ENCODE assay signal across 11 mouse cellular contexts in genomic region chr1:52763894-52764809, GRCm38 (mm10). TPM values are rescaled to one million over a fixed set of nuclear protein-coding genes. Genes with fewer than 3 reads are reported as not detected.
A peak's percentile ranks its signal among the peaks of the same experiment; 100 is the strongest.
DNase-seq lines count a peak whose midpoint lies in the region; ATAC-seq and TF ChIP-seq lines count a peak whose summit lies in the region.
"Had no signal": no experiment of that assay in that cellular context is flagged by ENCODE, and none has a peak within 500 bp of the region (broad histone marks: within the 10 kb centered on the region; RNA-seq: fewer than 3 reads in every experiment).

No protein-coding gene starts in this region.

- peak; percentile 14 for DNase-seq in adrenal gland, postnatal 10 days
- no peak for DNase-seq in adrenal gland, adult 18-20 months (ENCODE audit: low spot score in 2 of 2)
- peak; percentile 22 for DNase-seq in thymus, adult 2 months
- no peak for DNase-seq in thymus, postnatal 10 days (ENCODE audit: low spot score in 2 of 2)
- no peak for DNase-seq in left cerebral cortex, postnatal 14 days (ENCODE audit: low spot score in 2 of 2)
- DNase-seq in testis, postnatal 10 days (ENCODE audit: low spot score), result no peak

- H3K27me3 ChIP-seq in thymus, adult 2 months (ENCODE audit: control insufficient read depth, insufficient read depth, low read length), result no peaks in the 10 kb centered on the region
- no peaks in the 10 kb centered on the region for H3K27me3 ChIP-seq in hindbrain, embryonic 12.5 days
- H3K27me3 ChIP-seq: lung, embryonic 15.5 days had no signal

- intact Hi-C loops in left cerebral cortex, postnatal 14 days (cut with DNase I), result no loop called here

- WGBS in thymus, adult 2 months, result 36% methylated on average over 4 of the region's 4 CpGs
- WGBS in hindbrain, embryonic 12.5 days, result 64% methylated on average over 4 of the region's 4 CpGs

- no peak overlapping the region for H3K9ac ChIP-seq in hindbrain, embryonic 12.5 days
- H3K9ac ChIP-seq: lung, embryonic 15.5 days had no signal

- H3K4me1 ChIP-seq in thymus, adult 2 months (replicated peaks; ENCODE audit: control insufficient read depth, insufficient read depth, low read length), result peaks cover 7% of the 10 kb centered on the region
- H3K4me1 ChIP-seq in hindbrain, embryonic 12.5 days, result no peaks in the 10 kb centered on the region
- H3K4me1 ChIP-seq: lung, embryonic 15.5 days had no signal

- TF ChIP-seq POLR2A in thymus, adult 2 months (IDR thresholded peaks at IDR 0.05; ENCODE audit: control insufficient read depth, extremely low read depth, insufficient read depth, low read length, poor library complexity), result no peak

- H3K27ac ChIP-seq in thymus, adult 2 months (ENCODE audit: control insufficient read depth, insufficient read depth, low read length), result no peak overlapping the region
- no peak overlapping the region for H3K27ac ChIP-seq in hindbrain, embryonic 12.5 days
- H3K27ac ChIP-seq: hindbrain, embryonic 10.5 days; lung, embryonic 15.5 days had no signal

- H3K36me3 ChIP-seq in thymus, adult 2 months (ENCODE audit: control insufficient read depth, insufficient read depth, low read length), result no peaks in the 10 kb centered on the region
- no peaks in the 10 kb centered on the region for H3K36me3 ChIP-seq in hindbrain, embryonic 12.5 days
- H3K36me3 ChIP-seq: hindbrain, embryonic 10.5 days; lung, embryonic 15.5 days had no signal

- TF ChIP-seq CTCF in thymus, adult 2 months (IDR thresholded peaks at IDR 0.05; ENCODE audit: borderline replicate concordance, control insufficient read depth, extremely low read depth, insufficient read depth, low read length, poor library complexity), result no peak

- peak; percentile 93 for ATAC-seq in megakaryocyte, adult 5-6 weeks (ENCODE audit: poor library complexity, severe bottlenecking)
- no peak for ATAC-seq in hindbrain, embryonic 12.5 days (ENCODE audit: low FRiP score)

- no peak overlapping the region for H3K4me2 ChIP-seq in hindbrain, embryonic 12.5 days (replicated peaks)
- H3K4me2 ChIP-seq: lung, embryonic 15.5 days had no signal

- peak overlapping the region; percentile 42 for H3K4me3 ChIP-seq in thymus, adult 2 months (ENCODE audit: control insufficient read depth, insufficient read depth, low read length)
- H3K4me3 ChIP-seq in hindbrain, embryonic 12.5 days, result no peak overlapping the region
- H3K4me3 ChIP-seq: erythroblast, embryonic 14.5 days; hindbrain, embryonic 10.5 days; lung, embryonic 15.5 days had no signal

- H3K9me3 ChIP-seq in hindbrain, embryonic 12.5 days (replicated peaks), result no peaks in the 10 kb centered on the region
- H3K9me3 ChIP-seq: hindbrain, embryonic 10.5 days; lung, embryonic 15.5 days had no signal

RNA-seq across cellular contexts. Expression of gene Mfsd6, which starts 36.9 kb away (rescaled TPM):
- total RNA-seq in adrenal gland, postnatal 10 days (2021), result 10 to 100 TPM; 14.0 to 16.4 TPM
- total RNA-seq in adrenal gland, adult 18-20 months (2021), result 10 to 100 TPM; 17.0 to 17.9 TPM
- polyA plus RNA-seq in thymus, adult 2 months (2012; rRNA removed), result 9.2 and 10.9 TPM in 2 replicates
- 30.6 and 33.0 TPM in 2 replicates for total RNA-seq in megakaryocyte, adult 5-6 weeks (2015)
- 26.8 and 31.8 TPM in 2 replicates for total RNA-seq in megakaryocyte, adult 5-6 weeks (2017)
- total RNA-seq in left cerebral cortex, postnatal 14 days (2021), result 10 to 100 TPM; 68.8 to 70.5 TPM
- 6.8 and 7.8 TPM in 2 replicates for polyA plus RNA-seq in hindbrain, embryonic 12.5 days (2016; fragmentation: Nextera tagmentation; extraction: Ambion mirVana)
- polyA plus RNA-seq: erythroblast, embryonic 14.5 days had no signal

RNA-seq across cellular contexts. Expression of gene Inpp1, which starts 53.3 kb away (rescaled TPM):
- total RNA-seq in adrenal gland, postnatal 10 days (2021), result 10 to 100 TPM; 23.3 to 37.5 TPM
- 10 to 100 TPM; 23.7 to 24.9 TPM for total RNA-seq in adrenal gland, adult 18-20 months (2021)
- 29.4 and 33.8 TPM in 2 replicates for polyA plus RNA-seq in thymus, adult 2 months (2012; rRNA removed)
- 6.6 and 12.5 TPM in 2 replicates for total RNA-seq in megakaryocyte, adult 5-6 weeks (2015)
- total RNA-seq in megakaryocyte, adult 5-6 weeks (2017), result 10.1 and 13.4 TPM in 2 replicates
- 10 to 100 TPM; 41.6 to 43.9 TPM for total RNA-seq in left cerebral cortex, postnatal 14 days (2021)
- polyA plus RNA-seq in hindbrain, embryonic 12.5 days (2016; fragmentation: Nextera tagmentation; extraction: Ambion mirVana), result 15.7 and 21.0 TPM in 2 replicates

Comparison
In these comparisons a context has a peak if more than half of its experiments do, and no peak if none do; other contexts are left out.
1. DNase-seq: peak in adrenal gland, postnatal 10 days (single experiment) and thymus, adult 2 months (single experiment); none in adrenal gland, adult 18-20 months (0 of 2), thymus, postnatal 10 days (0 of 2), left cerebral cortex, postnatal 14 days (0 of 2) and testis, postnatal 10 days (single experiment).